Mouse (Mus musculus): ENCODE data around the gene Ccdc24.
A peak's percentile ranks its signal among the peaks of the same experiment; 100 is the strongest.

Gene Ccdc24

DNA sequence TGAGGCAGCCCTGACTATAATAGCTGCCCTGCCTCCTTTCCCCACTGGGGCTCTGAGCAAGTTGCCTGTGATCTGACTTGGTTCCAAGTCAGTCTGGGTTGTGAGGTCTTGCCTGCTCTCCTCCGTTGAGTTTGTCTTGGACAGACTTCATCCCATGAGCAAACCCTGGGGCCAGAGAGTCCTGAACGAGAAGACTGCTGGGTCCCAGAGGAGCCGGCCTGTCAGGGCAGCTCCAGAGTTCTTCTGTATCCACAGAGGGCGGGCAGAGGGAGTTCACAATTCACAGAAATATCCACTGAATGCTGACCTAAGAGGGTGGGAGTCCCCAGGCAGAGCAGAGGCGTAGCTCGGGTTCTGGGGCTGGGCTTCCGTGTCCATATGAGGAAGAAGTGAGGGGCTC lies 21.5 kb downstream of the Ccdc24 start:
- DNase-seq = no peak

DNA sequence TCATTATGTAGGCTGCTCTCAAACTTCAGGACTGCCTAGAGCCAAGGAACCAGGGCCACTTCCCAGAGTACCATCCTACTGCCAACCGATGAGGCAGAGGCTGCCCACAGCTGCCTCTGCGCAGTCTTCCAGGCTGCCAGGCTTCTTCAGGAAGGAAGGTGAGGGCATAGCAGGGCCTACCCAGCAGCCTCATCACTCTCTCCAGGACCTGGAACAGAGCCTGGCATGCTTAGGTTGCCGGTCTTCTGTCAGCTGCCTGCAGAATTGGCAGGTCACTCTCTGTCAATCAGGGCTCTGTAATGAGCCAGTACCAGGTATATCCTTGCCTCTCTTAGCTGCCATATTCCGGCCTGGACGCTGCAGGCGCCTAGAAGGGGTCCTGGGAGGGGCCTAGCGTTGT lies 22.2 kb downstream of the Ccdc24 start:
- no peak for DNase-seq

DNA sequence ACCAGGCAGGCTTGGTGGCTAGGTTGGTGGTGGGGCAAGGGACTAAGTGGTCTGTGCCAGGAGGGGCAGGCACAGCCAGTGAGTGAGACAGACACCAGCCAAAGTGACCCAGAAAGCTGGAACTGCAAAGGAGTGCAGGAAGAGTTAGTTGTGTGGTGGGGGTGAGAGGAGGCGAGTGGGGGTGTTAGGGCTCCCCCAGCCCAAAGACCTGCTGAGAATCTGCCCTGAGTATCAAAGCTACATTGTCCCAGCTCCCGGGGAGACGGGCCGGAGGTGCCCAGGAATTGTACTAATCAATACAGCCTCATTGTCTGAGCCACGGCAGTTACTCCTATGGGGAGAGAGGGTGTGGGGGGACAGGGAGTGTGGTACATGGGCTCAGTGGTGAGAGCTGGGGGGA lies 22.9 kb downstream of the Ccdc24 start:
- no peak for DNase-seq

DNA sequence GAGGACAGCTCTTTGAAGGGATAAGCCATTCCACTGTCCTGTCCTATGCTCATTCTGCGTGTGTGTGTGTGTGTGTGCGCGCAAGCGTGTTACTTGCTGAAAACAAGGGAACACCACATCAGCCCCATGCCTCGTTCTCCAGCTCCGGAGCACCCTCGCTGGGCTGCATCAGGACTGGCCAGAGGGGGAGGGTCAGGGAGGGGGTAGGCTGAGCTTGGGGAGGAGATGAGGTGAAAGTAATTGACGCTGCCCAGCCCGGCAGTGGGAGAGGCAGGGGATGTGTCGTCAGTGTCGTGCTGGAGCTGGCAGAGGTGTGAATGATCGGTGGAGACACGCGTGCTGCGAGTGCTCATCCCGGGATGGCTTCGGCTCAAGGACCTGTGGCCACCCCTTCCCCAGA lies 23.3 kb downstream of the Ccdc24 start:
- DNase-seq = no peak

DNA sequence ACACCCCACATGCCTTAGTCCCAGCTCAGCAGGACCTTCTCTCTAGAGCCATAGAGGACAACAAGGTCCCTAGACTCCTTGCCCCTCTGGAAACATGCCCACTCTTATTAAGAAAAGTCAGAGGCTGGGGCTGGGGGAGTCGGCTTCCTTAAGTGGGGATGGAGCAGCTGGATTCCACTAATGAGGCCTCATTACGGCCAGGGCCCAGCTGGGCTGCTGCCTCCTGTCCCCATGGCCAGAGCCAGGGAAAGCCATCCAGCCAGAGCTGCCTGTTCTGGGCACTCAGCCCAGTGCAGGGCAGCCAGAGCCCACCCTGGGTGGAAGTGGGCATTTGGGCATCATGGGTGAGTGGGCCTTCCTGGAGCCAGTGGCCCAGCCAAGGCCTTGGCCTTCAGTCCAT lies 25.3 kb downstream of the Ccdc24 start:
- DNase-seq = peak; percentile 63

DNA sequence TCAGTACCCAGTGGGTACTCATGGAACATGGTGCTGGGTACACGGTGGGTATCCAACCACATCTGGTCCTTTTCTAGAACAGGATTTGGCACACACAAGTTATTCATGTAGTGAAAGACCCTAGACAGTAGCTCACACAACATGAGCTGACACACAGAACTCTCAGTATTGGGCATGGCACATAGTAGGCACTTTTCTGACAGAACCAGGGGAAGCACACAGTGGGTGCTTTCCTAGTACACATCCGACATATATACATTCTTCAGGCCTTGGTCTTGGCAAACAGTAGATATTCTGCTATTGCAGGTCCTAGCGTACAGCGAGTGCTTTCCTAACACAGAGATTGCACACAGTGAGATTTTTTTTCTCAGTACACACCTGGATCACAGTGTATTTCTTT lies 26.1 kb downstream of the Ccdc24 start:
- DNase-seq = no peak

DNA sequence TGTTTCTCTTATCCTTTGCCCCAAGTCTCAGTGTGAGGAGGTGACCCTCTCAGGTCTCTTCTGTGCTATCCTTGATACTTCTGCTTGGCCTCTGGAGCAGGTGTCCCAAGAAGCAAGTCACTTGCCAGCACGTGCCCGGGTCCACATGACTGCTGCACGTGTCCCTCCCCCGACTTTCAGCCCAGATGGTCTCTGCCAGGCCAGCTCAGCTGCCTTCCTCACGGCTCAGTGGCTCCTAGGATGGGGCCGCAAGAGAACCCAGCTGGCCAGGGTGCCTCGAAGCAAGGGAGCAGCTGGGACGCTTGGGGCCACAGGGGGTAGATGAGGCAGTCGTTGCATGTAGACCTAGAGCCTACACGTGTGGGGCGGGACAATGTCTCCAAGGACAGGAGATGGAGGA lies 27.0 kb downstream of the Ccdc24 start:
- no peak for DNase-seq

DNA sequence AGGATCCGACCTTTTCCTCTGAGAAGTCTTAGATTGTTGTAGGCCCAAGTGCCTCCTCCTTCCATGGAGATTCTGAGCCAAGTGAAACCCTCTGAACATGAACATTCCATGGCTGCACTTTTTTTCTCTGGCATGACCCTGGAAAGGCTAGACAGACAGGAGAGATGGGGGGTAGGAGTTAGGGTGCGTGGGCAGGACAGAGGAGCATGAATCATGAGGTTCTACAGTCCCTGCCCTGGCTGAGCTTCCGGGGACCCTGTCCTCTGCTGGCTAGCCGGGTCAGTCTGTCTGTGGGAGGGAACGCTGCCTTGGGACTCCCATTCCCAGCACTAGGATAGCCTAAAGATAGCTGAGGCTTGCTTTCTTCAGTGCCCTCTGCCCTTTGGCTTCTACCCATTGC lies 27.9 kb downstream of the Ccdc24 start:
- no peak for DNase-seq

DNA sequence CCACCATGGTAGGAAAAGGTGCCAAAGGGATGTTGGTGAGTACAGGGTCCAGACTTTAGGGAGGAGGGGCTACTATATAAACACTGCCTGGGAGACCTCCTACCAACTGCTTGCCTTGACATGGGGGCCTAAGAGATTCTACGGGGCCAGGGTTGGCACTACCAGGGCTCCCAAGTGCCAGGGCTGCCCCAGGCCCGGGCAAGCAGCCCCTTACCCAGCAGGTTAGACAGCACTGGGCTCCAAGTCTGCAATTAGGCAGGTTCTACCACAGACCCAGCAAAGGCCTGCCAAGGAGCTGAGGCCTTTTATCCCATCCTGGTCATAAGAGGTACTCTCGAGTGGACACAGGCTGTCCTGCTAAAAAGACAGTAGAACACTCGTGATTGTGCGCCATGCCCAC lies 29.3 kb downstream of the Ccdc24 start:
- DNase-seq = no peak

DNA sequence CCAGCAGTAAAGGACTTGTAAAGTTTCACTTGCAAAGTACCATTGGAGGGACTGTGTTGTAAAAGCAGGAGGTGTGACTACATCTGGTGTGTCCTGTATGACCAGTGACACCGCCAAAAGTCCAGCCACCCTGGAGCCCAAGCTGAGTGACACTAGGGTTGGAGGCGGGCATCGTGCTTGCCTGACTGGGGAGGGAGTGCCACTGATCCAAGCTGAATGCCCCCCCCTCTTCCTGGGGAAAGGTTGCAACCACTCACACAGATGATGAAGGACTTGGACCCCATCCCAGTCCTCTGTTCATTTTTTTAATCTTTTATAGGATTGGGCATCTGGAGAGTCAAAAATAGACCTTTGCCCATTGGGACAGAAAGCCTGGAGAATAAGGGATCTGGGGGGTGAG lies 30.8 kb downstream of the Ccdc24 start:
- no peak for DNase-seq

DNA sequence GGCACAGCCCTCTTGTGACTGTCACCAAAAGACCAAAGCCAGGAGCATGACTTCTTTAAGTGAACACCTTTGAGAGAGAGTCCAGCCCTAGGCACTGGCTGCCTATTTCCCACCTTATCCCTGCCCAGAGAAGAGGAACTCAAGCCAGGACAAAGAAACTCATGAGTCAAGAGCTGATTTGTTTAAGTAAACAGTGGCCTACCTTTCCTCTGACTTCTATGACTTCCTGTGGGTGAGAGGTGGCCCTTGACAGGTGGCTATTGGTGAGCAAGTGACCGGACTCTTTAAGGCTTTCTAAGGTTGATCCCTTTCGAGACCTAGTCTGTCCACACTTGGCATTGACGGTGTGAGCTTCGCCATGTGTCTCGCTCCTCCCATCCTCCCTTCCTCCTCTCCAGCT lies 31.5 kb downstream of the Ccdc24 start:
- no peak for DNase-seq

DNA sequence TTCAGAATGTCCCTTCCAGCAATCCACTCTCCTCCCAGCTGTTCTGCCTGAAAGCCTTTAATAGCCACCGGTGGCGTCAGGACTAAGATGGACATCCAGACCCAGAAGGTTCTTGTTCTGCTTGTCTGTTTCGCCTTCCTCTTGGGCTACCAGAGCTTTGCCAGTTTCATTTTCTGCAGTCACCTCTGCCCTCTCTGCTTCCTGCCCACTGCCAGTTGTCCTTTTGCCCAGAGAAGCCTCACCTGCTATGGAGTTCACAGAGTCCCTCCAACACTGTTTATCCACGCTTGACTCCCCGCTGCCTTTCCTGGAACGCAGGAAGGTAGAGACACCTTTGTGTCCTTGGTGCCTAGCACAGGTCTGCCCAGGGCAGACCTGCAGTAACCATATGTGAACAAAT lies 33.0 kb downstream of the Ccdc24 start:
- no peak for DNase-seq

DNA sequence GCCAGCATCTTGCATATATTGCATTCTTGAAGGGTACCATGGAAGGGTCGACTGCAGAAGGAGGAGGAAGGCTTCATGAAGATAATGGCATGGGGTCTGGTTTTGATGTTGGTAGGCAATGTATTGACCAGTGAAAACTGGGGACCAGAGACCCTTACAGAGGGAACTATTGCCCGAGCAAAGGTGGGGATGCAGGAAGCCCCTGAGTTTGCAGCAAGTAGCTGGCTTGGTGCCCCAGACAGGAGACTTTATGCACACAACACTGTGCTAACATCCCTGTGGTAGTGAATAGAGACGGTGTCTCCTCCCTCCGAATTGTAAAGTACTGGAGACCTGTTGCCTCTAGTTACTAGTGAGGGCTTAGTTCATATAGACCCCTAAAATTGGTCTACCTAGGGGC lies 35.1 kb downstream of the Ccdc24 start:
- DNase-seq = no peak

DNA sequence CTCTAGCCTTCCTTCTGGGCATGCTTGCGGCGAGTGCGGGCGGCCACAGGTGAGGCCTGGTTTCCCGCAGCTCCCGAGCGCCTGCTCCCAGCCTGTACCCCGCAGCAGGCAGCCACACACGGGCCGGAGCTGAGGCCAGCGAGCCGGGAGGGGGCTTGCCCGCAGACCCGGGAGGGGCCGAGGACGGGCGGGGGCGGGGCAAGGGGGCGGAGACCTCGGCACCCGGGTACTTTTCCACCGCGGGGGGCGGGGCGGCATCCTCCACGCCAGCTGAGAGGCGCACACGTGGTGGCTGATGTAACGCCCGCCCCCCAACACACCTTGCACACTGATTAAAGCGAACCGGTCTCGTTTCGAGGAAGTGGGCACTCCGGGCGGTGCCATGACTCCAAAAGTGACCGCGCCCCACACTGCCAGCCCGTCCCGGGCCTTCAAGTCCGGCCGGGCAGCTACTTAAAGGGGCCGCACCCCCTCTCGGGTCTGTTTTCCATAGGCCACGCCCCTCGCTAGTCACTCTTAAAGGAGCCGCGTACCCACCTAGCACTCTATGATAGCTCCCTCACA lies 36.1 kb downstream of the Ccdc24 start:
- peak; percentile 93 for DNase-seq

DNA sequence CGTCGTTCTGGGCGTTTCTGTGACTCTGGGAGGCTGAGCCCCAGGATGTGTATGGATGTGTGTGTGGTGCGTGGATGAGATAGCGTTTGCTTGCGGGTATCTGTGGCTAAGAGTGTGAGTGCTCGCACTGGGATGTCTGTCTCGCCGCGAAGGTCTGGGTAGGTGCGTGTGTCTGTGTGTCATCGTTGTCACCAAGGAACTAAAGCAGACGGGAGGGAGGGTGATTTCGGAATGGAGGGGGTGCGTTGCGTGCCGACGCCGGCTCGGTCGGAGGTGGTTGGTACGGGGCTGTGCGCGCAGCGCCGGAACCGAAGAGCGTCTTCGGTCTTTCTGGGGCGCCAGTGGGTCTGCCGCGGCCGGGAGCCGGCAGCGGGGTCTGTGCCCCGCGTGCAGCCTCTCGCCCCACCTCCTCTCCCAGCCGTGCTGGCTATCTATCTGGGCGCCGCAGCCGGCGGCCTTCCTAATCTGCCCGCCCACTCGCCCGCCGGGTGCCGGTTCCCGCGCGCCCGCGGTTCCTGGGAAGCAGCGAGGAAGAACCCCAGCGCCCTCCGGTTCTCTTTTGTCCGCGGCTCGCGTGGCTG lies 36.7 kb downstream of the Ccdc24 start:
- peak; percentile 54 for DNase-seq

DNA sequence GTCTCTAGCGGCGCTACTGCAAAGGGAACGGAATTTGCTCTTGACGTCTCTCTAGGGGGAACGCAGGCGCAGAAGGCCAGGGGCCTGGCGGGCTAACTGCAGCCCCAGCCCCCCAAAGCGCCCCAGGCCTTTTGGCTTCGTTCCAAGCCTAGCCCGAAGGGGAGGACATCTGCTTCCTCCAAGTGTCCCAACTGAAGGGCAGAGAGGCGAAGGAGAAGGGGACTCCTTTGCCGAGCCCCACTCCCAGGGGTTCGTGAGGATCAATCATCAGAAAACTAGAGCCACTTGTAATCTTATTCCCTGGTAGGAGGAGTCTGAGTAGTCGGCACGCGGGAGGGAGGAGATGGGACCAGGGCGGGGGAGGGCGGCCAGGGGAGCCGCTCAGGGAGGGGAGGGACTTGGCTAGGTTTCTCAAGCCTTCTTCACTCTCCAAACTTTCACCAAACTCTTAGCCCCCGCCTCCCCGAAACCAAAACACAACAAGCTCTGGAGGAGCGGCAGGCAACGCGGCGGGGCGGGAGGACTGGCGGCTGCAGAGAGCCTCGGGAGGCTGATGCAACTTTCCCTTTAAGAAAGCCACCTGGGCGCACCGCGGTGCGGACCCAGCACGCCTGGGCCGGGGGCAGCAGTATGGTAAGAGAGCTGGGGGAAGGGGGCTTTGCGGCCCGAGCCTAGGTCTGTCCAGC lies 37.4 kb downstream of the Ccdc24 start:
- peak; percentile 93 for DNase-seq

DNA sequence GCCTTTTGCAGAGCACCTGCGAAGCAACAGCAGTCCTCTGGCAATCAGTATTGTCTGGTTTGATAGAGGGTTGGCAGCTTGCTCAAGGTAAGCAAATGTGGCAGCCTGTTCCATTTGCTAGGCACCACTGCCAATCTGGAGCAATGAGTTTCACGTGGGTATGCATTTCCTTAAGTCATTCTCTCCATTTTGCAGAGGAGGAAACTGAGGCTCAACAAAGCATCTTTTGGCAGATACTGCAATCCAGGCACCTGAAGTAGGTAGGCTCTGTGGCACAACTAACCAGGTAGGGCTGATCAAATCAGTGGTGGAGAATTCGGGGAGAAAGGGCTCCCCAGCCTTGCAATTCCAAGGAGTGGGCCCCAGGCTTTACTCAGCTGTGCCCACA lies 37.9 kb downstream of the Ccdc24 start, which contains the start of gene Slc6a9:
TSS of gene Slc6a9 (plus strand) at position 50 of the 388 bp plus-strand sequence.
- DNase-seq = no peak

DNA sequence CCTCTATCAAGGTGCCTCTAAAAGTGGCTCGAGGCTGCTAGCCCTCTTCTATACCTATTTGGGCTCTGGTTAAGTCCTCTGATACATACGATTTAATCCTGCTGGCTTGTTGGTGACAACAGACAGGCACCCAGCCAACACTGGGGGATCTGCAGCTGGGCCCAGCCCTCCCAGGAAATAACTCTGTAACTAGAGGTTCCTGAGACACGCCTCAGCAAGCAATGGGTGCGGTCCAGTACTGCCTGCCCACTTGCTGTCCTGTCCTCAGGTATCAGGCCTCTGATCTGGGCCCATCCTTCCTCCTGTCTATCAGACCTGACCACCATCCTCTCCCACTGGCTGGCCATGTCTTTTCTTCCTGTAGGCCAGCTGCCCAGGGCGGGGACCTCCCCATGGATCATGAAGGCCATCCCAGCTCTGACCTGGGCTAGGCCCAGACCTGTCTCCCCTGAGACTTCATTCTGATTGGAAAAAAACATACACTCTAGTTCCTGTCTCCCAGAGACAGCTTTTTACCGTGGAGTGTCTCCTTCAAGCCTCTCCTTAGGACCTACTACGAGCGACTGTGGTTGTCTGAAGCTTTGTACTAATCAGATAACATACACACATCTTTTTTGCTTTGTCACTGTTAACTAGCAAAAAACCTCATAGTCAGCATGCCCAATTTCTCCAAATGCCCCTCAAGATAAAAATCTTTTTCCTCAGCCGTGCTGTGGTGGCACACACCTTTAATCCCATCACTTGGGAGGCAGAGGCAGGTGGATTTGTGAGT lies 40.3 kb downstream of the Ccdc24 start:
- peak; percentile 54 for DNase-seq

DNA sequence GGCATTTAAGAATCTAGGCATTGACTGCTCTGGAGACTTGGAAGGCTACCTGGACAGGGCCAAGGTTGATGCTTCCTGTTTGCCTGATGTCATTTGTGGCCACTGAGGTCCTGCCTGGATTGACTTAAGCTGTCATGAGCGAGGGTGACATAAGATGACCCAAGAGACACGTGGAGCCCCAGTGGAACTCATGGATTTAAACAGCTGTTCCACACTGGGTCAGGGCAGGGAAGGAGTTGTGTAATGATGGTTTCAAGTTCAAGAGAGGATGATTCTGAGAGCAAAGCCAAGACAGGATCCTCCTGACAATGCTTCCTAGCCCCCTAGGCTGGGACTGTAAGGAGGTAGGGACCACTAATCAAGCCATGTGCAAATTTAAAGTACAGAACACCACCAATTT lies 40.9 kb downstream of the Ccdc24 start:
- DNase-seq = no peak

DNA sequence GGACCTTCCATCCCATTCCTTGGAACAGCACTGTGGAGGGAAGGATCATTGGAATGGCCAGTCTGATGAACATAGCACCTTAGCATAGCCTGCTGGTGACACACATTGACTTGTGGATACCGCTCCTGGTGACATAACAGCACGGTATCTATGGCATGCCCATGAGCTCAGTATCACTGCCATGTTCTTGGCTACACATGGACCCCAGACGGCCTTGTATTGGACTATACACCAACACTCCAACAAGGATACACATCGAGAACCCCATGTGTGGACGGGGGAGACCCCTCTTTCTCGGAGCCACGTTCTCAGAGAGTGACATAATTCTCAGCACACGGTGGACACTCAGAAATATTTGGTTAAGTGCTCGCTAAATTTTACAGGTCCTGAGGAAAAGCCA lies 41.6 kb downstream of the Ccdc24 start:
- no peak for DNase-seq

DNA sequence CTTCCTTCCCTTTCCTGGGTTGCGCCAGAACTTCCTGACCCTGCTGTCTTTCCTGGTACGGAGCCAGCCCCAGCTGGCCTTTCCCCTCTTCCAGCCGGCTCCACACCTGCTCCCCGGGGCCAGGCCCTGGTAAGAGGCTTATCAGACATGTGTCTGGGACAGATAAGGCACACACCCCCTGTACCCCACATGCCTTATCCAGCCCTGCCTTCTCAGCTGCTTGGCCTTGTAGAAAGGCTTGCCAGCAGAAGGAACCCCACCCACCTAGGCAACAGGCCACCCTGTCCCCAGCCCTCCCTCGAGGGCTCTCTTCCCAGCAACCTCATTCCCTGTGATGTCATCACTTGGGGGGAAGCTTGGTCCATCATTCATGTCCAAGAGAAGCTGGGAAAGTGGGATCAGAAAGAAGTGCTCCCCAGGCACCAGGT lies 42.2 kb downstream of the Ccdc24 start:
- DNase-seq = peak; percentile 70

DNA sequence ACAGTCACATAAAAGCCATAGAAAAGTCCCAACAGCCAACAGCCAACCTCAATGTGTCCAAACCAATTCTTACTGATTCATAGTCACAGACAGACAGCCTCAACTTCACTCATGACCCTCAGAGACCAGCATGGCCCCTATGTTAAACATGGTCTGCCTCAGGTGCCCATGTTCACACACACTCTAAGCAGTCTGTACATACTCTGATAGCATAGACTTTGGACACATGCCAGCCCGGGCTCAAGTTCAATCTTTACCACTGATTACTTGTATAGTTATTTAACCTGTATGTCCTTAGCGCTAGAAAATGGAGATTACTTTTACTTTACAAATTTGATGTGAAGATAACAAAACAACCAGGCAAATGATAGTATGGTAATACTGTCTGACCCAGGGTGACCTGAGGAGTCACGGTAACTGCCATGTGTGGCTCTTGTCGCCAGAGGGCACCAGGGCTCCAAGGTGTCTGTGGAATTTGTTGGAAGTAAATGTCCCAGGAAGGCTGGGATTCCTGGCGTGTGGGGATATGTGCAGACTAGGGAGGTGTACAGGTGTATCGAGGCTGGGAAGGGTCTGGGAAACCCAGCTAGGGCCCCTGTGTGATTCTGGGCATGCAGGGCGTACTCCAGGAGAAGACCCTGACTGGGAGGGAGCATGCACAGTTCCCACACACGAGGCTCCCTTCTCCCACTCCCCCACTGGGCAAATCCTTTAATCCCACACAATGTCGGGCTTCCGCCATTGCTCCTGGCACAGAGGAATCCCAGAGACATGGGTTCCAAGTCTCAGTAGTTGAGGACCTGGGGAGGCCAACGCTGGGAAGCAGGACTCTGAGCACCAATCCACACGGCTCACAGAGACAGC lies 42.9 kb downstream of the Ccdc24 start:
- peak; percentile 79 for DNase-seq

DNA sequence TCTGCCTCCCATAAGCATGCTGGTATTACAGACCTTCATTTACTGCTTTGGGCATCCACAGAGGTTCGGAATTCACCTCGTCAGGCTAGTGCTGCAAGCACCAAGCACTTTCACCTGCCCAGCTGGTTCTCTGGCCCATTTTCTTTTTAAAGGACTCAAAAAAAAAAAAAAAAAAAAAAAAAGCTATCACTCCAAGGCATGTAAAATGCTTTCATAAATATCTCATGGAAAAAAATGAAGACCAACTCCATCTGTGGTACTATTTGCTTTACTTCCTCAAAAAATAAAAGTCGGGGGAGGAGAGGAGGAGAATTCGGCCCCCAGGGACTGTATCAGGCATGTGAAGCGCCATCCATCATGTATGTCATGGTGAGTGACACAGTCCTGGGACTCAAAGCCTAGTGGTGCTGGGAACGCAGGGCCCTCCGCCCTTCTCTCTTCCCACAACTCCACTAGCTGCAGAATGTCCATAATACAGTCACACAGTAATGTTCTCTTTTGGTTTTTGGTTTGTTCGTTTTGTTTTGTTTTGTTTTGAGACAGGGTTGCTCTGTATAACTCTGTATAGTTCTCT lies 43.7 kb downstream of the Ccdc24 start:
- DNase-seq = peak; percentile 54
